Mouse (Mus musculus) liver (tissue): ENCODE measurements at regions not wholly inside any gene's neighbourhood (a gene's known extent, or its start where the extent isn't known, plus 50 kb on each side); places are given as distances from the start of the nearest gene placed in this dataset.

Experiments
- DNase-seq: peaks from one replicate; pipeline ENCODE4 v3.0.0-alpha.2; 2020; ENCODE audit warnings: mixed read lengths

DNA sequence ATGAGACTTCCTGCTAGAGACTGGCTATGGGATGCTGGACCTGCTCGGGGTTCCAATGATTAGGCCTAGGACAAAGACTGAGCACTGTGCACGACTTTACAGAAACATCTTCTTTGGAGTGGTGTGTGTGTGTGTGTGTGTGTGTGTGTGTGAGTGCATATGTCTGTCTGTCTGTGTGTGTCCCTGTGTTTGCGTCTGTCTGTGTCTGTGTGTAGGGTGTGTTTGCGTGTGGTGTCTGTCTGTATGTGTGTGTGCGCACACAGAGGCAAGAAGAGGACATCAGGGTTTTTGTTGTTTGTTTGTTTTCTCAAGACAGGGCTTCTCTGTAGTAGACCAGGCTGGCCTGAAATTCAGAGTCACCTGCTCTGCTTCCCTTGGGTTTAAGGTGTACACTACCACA, 51.9 kb upstream of the Slco4a1 start:
- no peak for DNase-seq

DNA sequence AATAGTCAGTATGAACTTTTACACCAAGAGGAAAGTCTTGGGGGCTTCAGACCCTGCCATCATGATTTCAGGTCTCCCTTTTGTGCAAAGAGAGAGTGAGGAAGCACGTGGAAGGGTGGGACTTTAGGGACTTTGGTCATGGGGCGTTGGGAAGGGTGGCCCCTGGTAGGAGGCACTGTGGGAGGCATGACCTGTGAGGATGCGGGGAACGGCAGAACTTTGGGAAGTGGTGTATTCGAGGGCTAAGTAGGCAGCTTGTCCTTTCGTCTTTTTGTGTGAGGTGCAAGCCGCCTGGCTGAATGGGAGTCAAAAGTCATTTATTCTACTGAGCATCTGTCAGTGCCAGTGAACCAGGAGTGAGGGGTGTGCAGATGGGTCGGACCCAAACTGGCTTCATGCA, 52.4 kb upstream of the Slco4a1 start:
- DNase-seq, result no peak

DNA sequence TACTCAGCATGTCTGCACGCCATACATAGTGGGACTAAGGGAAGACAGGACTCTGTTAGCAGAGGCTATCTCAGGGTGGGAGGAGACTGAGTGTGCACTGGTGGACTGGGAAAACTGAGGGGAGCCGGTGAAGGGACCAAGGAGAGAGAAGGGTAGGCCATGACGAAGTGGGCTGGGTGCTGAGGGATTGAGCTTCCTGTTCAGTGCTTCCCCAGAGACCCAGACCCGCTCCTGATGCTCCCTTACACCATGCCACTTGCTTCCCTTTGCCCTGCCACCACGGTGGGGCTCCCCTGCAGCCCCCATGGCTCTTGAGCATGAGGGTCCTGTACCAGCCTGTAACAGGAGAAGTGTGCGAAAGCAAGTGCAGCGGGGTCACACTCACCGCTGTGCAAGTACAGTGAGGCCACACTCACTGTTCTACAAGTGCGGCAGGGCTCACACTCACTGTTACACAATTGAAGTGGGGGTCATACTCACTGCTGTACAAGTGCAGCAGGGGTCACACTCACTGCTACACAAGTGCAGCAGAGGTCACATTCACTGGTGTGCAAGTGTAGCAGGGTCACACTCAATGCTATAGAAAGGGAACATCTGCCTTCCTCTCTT, 53.1 kb upstream of the Slco4a1 start:
- DNase-seq, result no peak

DNA sequence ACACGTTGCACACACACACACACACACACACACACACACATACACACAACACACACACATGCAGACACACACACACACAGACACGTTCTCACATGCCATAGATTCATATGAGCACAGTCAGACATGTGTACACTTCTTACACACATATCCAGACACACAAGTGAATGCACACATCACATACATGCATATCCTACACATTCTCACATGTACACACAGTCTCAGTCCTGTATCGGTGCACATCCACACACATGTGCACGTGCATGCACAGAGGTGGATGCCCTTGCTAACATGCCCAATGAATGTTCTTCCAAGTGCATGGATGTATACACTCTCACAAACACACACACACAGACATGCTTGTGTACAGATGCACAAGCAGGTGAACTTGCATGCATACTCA, 53.6 kb upstream of the Slco4a1 start:
- DNase-seq, result no peak

DNA sequence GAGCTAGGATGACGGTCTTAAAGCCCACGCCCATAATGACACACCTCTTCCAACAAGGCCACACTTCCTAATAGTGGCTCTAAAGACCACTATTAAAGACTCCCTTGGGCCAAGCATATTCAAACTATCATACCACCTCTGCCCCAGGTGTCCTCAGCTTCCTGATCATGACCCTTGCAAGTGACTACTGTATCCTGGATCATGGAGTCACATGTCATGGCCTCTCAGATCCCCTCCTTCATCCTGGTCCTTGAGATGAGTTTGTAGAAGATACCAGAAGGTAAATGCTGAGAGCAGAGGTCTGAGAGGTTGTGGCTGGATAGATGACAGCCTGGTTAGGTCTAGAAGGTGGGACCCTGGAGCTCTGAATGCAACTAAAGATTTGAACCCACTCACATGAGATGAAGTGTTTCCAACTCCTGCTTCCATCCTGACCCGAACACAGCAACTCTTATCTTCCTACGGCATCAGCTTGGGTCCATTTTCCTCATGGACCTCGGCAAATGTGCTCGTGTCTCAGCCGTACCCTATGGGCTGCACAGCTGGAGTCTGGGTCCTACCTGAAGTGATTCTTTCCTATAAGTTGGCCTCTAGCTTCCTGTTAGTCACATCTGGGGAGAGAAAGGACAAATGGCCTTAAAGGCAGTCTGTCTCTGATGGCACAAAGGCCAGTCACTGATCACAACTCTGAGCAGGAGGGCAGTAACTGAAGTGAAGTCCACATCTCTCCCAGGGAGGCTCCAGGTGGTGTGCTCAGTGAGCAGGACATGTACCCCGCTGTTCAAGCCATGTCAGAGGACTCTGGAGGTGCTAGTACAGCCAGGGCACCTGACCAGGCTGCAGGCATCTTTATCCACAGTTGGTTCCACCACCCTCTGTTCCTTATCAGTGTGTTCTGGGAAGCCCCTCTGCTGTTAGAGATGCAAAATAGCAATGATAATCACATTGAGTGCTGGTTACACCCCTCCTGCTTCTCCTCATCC, 54.3 kb upstream of the Slco4a1 start:
- DNase-seq, result no peak

DNA sequence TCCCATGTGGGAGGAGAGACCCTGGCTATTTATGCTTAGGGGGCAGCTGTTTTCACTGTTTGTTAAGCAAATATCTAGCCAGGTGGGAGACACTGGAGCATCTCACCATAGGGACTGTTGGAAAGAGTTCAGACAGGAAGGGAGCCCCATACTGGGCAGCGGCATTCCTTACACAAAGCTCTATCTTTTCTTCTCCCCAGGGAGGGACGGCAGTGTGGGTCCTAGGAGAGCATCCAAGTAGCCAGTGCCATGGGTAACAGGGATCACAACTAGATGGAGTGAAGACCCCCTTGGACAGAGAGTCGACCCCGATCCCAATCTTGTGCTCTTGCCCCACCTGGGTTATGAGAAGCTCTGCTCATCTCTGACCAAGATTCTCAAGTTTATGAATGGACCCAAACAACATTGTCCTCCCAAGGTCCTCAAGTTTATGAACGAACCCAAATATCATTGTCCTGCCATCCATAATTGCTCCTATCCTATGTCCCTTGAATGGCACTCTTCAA, 55.5 kb upstream of the Slco4a1 start:
- no peak for DNase-seq

DNA sequence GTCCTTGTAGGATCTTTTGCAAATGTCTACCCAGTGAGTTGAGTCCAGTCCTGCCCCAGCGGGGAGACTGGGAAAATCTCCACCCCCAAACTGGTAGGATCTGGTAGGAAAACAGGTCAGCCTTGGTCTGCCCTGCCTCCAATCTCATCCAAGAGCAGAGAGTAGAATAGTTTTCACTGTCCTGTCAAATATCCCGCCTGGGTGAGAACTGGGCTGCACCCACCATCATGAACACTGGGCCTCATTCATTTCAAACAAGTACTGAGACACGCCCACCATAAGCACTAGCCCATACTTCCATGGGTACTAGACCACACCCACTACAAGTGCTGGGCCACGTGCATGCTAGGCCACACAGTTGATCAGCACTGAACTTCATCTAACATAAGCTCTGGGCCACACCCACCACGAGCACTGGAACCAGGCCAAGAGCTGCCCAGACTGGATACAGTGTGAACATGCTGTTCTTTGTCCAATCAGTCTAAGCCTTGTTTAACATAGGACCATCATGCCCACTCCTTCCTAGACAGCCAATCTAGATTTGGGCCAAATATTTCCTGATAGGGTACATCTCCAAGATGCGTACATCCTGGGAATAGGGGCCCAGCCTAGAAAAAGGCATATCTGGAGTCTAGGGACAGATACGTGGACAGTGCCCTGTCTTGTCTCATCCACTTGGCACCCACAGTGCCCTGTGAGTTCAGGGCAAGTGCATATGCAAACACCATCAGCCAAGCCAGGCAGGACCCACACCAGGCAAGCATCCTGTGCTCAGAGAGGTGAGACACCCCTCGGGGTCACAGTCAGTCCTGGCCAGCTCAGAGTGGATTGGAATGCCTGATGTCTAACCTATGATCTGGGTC, 56.2 kb upstream of the Slco4a1 start:
- no peak for DNase-seq

DNA sequence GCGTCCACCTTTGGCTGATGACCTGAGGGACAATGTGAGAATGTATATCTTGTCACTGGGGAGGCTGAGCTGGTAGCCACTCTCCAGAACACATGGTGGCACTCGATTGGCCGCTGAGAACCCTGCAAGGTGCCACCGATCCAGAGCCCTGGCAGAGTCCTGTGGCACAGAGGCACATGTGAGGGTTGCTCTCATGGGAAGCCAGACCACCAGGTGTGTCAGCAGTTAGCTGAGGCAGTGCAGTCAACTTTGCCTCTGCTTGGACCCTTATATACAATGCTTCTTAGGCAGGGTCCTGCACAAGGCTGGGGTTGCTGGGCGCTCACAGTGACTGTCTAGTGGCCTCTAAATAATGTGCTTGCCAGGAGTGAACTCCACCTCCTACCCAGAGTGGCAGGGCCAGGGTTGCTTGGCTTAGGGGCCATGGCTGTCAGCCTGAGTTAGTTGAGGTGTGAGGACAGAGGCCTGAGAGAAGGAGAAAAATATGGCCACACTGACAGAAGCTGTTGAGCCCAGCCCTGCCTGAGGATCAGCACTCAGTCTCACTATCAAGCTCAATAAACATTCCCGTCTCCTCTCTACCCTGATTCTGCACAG, 57.1 kb upstream of the Slco4a1 start:
- no peak for DNase-seq

DNA sequence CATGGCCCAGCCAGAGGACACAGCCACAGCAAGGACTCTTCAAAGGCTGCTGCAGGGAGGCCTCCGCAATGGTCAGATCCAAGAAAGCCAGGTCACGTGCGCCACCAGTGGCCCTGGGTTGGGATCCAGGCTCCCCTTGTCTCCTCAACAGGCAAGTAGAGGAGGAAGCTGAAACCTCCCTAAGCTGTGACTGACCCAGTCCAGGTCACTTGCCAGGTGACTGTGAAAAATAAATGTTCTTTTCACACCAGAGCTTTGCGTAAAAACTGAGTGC, 57.6 kb upstream of the Slco4a1 start:
- DNase-seq, result no peak

DNA sequence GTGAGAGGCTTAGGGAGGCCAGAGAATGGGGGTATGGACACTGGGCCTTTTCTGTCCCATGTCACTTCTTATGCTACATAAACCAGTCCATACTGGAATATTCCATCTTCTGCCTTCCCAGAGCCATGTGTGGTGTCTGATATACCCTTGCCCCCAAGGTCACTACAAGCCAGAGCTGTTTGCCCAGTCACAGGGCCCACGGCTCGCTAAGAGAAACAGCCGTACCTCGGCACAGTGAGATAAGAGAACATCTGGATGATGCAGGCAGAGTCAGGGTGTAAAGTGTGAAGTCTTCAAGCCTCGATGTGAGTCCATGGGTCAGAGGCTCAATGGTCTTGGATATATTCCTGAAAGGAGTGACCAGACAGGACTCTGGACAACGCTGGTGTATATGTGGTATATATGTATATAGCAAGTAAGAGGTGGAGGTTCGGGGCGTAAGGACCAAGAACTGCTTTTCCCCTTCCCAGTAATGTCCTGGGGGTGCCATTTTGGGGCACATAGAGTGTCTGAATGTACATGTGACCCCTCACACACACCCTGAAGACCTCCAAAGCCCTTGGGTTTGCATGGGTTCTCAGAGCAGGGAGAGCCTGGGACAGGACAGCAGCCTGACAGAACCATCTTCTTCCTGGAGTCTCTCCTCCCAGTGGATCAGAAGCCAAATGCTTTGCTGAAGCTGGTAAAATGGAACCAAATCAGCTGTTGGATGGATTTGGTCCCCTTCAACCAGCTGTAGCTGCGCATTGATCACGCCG, 58.1 kb upstream of the Slco4a1 start:
- no peak for DNase-seq

DNA sequence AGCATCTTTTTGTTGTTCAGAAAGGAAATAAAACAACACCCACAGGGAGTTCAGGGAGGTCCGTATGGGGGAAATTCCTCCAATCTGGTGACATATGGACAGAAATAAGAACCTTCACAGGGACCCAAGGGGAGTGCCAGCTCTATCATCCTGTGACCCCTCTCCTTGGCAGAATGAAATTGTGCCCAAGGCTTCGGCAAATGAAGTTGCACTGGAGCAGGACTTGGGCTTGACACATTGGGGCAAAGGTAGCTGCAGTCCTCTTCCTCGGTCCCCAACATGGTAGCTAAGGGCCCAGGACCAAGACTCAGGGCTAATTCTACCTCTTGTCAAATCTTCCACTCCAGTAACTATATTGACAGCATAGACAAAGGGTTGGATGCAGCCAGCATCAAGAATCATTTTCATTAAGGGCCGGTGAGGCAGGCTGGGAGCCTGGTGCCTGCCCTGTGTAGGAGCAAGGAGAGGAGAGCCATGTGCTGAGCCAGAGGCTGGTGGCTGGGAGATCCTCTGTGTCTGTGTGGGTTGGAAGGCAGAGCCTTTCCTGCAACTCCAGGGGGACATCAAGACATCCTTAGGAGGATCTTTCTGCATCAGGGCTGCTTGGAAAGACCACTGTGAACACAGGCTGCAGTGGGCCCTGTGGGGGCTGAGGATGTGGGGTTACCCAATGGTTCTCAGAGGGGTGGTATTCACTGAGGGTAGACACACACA, 59.2 kb upstream of the Slco4a1 start:
- DNase-seq, result no peak

DNA sequence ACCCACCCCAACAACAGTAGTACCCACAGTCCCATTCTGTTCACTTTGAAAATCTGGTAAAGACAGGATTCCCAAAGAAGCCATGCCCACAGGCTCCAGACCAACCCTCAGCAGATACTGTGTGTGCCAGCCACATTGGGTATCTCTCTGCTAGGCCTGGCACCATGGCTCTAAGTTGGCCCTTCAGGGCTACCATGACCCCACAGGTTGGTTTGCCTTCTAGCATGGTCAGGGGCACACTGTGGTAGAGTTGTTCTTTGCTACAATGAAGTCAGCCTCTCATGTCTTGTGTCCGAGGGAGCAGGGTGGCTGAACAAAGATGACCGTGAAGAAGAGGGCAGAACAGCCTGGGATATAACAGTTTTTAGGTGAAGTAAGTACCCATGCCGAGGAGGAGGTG, 59.8 kb upstream of the Slco4a1 start:
- DNase-seq, result no peak

DNA sequence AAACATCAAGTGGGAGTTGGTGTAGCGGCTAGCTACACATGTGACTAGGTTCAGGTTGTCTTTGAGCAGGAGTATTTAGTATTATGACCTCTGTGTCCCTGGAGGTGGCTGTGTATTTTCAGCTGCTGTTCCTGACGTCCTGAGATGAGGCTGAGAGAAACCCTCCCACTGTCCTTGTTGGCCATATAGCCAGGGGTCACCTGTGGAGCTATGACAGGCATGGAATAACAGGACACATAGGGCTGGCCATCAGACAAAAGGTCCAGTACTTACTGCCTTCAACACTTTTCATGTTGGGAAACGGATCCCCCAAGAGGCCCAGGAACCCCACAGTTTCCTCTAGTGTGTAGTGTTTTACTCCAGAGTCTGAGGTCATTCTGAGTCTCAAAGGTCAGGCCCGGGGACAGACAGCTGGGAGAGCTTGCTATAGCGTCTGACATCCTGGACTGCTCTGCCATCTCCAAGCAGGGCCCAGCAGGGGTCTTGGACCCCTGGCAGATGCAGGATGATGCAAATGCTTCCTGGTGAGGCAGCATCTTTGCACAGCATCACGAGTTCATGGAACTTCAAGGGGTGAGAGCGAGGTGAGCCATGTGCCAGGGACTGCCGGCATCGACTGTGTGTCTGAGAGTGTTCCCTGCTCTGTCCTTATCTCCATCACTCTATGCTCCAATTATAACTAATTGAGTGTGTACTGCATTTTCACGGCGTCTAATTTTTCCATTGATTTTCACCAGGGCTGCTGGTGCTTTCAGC, 60.6 kb upstream of the Slco4a1 start:
- no peak for DNase-seq

DNA sequence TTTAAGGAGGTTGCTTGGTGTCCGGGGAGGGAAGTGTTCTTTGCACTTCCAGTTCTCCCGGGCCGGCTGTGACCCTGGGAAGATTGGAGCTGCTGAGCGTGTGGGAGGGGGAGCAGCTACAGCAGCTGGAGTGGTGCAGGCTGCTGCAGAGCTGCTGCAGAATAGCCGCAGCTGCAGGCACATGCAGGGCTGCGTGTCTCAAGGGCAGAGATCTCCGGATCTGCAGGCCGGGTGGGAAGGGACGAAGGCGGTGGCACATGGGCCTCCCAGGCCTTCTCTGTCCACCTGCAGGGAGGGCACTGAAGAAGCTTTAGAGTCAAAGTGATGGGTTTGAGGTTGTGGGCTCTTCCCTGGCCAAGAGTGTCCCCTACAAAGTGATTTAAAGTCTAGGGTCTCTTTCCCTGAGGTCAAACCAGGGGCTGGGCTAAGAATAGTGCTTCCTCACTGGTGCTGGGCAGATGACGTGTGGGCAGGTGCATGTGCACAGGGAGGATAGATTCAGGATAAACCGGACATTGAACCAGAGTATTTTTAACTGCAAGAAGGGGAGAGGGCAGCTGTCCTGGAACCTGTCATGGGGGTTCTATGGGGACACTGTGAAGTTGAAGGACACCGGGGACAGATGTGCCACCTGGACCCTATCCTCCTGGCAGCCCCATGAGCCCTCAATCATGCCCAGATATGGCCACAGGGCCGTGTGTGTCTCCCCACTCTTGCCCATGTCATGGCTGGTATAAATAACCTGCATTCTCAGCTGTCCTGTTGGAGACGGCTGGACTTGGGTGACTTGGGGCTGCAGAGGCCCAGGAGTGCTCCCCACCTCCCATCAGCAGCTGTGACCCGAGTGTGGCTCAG, 58.6 kb upstream of the Gata5 start:
- no peak for DNase-seq

DNA sequence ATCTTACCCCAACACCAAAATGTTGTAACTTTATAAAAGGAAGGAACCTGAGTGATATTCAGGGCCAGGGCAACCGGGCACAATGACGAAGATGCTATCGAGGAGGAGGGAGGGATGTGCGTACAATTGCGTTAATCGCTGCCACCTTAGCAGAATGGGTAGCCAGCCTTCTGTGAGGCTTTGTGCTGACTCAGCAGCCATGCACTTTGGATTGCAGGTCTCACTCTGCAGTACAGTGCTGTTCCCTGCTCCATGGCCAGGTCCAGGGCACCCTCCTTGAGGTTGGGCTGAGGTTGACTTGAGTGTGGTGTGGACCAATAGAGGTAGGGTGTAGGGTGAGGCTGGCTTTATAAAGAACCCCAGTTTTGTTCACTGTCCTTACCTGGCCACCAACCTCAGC, 57.8 kb upstream of the Gata5 start:
- no peak for DNase-seq

DNA sequence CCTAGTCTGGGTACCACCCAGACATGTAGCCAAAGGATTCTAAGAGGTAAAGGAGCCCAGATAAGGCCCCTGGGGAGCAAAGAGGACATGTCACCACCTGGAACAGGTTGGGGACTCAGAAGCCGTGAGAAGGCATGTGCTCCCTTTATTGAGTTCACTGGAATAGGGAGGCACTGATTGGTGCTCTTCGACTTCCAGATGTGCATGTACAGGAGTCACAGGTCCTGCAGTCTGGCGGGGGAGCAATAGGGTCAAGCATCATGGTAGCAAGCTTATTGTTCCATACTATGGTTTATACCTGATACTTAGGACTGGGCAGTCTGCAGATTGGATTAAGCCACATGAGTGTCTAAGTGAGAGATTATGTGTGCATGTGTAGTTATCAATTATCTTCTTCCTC, 56.9 kb upstream of the Gata5 start:
- no peak for DNase-seq

DNA sequence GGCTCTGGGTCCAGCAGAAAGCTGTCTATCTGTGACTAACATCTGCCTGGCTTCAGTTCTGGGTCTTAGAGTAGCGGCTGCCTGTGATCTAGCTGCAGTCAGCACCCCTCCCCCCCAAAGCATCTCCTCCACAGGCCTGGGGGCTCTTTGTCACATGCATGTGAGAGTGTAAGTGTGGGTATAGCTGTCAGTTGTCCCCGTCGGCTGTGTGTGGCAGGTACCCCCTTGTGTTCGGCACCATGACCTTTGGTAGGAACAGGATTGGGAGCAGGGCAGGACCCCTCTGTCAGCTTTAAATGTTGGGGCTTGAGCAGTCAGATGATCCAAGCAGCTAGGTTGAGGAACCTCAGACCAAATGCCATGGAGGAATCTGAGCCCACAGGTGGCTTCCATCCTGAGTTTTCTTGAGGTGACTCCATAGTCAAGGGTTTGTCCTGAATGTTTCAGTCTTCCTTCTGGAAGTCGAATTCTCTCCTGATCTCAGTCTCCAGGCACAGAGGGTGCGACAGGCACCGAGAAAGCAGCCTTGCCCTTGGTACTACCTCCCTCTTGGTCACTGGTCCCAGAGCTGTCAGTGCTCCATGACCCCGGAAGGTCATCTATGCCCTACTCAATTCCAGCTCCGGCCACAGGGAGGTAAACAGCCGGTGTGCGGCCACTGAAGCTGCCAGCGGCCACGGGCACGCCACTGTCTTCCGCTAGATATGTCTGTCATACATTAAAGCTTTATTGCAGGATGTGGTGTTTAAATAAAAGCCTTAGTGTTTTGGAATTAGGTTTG, 55.9 kb upstream of the Gata5 start:
- no peak for DNase-seq

DNA sequence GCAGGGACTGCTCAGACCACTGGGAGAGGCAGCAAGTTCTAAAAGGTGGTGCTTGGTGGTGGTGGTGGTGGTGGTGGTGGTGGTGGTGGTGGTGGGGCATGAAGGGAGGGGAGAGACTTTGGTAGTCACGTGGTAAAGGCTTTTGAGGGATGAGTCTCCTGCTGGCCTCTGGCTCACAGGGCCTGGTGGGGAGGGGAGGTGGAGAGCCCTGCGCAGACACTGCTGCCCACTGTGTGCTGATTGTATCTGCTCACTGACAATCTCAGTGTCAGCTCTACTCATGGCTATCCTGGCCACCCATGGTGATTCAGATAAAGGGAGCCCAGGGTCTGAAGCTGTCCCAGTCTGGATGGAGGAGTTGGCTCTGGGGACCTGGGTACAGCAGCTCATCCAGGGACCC, 55.0 kb upstream of the Gata5 start:
- DNase-seq, result no peak

DNA sequence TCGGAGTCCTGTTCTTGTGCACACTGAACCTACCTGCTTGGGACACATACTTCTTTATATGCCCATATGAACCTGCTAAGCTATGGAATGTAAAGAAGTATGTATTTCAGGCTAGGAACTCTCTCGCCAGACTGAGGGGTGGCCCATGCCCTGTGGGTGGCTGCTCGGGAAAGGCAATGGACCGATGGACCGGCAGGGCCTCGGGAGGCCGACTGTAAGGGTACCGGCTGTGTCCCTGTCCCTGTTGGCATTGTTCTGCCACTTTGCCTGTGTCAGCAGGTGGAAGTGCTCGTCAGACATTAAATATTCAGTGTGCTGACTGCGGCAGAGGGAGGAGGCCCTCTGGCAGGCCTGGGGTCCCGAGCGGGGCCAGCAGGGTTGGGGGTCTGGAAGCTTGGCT, 54.5 kb upstream of the Gata5 start:
- no peak for DNase-seq
